Mouse (Mus musculus): ENCODE results near the gene Smarca2.

GRCm38 (mm10) chr19:26603906-26604754, 720 bp upstream of the Smarca2 start:
- TF ChIP-seq CTCF (conservative IDR thresholded peaks at IDR 0.05; ENCODE audit: low read length) = no peak
- TF ChIP-seq POU5F1 (IDR thresholded peaks at IDR 0.05; ENCODE audit: borderline replicate concordance, low read length) = no peak
- no peak for TF ChIP-seq NANOG (IDR thresholded peaks at IDR 0.05; ENCODE audit: borderline replicate concordance, low read length)

Data from E14TG2a.4 (cell line).